Mouse (Mus musculus) left cerebral cortex, adult 11 months (tissue): ENCODE data around the gene Otop1.

Source experiments
- DNase-seq: peaks from one replicate; pipeline ENCODE4 v3.0.0; 2022; ENCODE audit warnings: low spot score

The Otop1 gene

DNA sequence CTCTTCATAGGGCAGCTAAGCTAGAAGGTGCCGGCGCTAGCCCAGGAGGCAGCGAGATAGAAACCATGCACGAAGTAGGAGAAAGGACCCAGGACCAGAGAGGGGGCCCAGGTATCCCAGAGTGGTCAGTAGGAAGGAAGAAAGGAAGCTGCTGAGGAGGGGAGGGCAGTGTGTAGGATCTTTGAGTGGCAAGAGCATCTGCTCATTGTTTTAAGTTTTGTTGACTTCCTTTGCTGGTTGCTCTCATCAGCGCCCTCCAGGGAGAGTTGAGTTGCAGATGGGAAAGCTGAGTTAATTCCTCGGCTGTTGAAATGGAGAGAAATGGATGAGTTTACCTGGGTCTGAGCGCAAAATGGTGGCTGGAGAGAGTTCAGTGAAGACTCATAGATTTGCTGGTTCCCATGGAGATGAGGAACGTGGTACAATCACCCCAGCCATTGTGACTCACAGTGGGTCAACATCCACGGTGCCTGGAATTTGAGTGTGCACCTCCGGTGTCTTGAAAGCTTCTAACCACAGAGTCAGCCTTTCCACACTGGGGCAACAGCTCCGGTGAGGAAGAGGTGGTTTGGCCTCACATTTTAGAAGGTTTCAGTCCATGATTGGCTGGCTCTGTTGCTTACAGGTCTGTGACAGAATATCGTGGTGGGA, 26.1 kb downstream of the Otop1 start:
- DNase-seq: no peak

DNA sequence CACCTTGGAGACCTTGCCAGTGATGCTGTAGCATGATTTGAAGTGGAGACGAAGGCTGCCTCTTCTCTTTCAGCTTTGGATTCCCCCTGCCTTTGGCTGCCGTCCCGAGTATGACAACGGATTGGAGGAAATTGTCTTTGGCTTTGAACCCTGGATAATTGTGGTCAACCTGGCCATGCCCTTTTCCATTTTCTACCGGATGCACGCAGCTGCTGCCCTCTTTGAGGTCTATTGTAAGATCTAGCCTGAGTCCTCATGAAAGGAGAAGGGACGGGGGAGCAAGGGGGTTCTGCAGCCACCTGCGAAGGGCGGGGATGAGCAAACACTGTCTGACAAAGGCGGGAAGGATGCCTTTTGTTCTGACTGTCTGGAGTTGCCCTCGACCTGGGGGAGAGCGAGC, 26.9 kb downstream of the Otop1 start:
- DNase-seq: no peak

DNA sequence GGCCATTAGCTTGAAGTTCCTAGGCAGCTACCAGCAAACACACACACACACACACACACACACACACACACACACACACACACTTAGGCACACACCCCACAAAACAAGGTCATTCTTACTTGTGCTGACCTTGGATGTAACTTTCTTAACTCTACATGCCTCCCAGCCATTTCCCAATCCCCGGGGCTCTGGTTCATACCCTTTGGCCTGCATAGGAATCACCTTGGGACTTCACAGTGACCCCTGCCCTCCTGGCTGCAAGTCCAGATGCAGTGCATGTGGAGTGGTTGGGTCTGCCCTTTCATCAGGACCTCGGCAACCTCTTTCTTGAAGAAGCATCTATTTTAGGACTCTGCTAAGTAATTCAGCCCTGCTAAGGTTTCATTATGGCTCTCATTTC, 29.5 kb downstream of the Otop1 start:
- no peak for DNase-seq

DNA sequence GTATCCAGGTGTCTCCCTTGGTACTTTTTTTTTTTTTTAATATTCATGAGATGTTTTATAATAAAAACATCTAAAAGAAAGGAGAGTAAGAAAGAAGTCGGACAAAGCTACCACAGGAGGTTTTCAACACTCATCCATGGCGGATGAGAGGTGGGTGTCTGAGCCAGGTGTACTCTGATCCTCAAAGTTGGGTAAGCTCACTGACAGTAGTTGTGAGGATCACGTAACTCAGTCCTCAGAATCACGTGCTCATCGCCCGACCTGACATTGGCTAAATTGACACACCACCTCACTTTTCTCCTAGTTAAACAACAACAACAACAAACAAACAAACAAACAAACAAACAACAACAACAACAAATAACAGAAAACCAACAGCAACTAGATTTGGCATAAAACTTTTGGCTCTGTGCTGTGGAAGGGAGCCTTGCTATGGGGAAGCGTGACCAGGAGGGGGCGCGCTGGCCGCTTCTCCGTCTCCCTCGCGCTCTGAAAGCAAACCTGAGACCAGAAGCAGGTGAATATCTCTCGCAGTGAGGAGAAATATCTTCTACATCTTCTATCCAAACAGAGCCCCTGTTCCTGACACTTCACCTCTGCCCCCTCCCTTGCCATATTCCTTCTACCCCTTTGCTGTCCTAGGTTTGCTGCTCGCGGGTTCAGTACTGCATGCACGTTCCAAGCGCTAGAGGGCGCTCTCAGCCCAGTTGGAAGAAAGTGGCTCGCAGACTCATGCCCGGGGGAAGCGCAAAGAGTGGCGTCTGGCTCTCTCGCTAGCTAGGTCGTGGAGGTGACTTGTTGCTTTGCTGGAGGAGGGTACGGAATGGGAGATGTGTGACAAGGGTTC, 31.7 kb downstream of the Otop1 start:
- peak; percentile 77 for DNase-seq

DNA sequence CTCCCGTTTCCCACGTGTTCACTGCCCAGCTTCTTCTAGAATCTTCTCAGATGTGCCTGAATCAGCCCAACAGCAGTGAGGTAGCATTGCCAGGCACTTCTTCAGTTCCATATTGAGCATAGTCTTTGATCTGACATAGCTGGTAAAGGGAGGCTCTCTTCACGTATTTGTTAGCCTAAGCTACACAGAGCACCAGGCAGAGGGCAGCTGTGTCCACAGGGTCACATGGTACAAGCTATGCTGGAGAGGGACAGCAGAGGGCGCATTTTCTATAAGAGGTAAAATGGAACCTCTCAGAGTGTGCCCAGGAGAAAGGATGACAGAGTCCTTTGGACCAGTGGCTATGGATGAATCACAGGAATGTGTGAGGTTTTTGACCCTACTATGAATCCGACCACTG, 33.1 kb downstream of the Otop1 start:
- peak; percentile 30 for DNase-seq

DNA sequence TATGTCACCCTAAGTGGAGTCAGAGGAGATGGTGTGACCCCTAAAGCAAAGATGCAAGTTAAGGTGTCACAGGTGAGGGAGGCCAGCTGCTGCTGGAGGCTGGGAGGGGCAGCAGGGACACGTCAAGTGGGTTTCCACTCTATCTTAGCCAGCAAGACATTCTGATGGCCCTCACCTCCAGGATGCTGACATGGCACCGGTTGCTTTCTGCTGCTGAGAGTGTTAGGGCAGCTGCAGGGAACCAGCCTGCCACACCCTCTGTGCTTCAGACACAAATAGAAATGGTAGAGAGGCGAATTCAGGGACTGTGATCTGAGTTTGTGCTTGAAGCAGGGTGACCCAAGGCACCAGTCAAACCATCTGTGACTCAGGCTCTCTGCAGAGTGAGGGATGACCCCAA, 34.0 kb downstream of the Otop1 start:
- no peak for DNase-seq

DNA sequence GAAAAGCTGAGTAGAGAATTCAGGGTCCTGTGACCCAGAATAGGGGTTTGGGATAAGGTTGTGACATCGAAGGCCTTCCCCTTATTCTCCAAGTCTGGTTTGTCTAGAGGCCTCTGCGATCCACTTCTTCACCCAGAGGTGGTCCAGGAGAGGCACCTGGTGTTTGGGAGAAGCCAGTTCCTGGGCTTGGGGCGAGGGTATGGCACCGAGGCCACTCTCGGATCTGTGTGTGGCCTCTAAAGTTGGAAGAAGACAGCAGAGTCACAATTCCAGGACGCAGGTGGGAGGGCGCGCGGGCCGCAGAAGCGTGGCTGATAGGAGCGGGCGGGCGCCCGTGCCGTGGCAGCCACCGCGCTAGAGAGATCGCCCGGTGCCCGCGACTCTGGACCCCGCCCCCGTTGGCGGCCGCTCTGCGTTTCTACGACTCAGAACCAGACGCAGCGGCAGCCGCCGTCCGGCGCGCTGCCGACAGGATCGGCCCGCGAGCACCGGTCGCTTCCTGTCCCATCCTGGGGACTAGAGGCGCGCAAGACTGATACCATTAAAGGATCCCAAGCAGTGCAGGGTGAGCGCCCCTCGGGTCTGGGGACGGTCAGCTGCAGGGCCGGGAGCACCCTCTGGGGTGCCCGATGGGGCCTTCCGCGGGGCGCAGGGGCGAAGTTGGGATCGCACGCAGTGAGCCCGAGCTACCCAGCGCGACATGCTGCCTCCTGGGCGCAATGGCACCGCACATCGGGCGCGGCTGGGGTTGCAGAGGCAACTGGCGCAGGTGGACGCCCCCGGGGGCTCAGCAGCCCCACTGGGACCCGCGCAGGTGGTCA, 43.4 kb downstream of the Otop1 start, which contains the start of gene Drd5:
Drd5 (plus strand) TSS at position 402 of the 821 bp plus-strand sequence.
- no peak for DNase-seq

DNA sequence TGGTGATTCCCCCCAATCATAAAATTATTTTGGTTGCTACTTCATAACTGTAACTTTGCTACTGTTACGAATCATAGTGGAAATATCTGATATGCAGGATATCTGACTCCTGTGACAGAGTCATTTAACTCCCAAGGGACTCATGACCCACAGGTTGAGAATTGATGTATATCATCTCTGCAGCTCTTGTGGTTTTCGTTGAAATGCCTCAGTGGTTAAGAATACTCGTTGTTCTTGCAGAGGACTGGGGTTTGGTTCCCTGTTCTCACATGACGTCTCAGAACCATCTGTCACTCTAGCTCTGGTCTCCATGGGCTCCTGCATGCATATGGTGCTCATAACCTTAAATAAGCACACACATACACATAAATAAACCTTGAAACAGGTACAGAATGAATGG, 57.6 kb downstream of the Otop1 start:
- DNase-seq: no peak

DNA sequence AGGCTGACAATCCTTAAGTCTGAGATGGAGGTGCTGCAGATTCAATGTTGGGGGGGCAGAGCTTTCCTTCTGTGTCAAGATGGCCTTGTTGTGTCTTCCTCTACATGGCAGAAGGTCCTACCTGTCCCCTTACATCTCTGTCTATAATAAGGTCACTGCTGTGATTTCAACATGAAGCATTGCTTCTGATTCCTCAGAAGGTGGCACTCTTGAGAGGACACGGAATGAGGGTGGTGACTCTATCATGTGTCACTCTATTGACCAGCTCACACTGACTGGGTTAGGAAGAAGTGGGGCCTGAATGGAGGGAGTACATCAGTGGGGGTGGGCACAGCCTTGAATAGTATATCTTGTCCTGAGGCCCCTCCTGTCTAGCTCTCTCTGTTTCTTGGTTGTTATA, 58.8 kb downstream of the Otop1 start:
- DNase-seq: no peak

DNA sequence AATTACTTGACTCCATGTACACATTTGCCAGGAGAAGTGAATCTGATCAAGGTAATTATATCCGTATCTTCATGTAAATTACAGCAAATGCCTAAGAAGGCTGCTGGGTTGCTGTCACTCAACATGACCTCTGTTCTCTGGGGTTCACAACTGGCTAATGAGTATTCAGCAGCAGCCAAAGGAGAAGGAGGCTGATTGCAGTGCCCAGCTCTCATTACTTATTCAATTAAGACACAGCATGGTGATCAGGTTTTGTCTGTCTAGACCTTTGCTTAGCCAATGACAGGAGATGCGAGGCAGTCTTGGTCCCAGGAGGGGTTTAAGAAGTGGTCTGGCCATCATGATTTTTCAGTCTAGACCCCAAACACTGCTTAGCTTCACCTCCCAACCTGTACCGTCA, 67.3 kb downstream of the Otop1 start:
- no peak for DNase-seq

DNA sequence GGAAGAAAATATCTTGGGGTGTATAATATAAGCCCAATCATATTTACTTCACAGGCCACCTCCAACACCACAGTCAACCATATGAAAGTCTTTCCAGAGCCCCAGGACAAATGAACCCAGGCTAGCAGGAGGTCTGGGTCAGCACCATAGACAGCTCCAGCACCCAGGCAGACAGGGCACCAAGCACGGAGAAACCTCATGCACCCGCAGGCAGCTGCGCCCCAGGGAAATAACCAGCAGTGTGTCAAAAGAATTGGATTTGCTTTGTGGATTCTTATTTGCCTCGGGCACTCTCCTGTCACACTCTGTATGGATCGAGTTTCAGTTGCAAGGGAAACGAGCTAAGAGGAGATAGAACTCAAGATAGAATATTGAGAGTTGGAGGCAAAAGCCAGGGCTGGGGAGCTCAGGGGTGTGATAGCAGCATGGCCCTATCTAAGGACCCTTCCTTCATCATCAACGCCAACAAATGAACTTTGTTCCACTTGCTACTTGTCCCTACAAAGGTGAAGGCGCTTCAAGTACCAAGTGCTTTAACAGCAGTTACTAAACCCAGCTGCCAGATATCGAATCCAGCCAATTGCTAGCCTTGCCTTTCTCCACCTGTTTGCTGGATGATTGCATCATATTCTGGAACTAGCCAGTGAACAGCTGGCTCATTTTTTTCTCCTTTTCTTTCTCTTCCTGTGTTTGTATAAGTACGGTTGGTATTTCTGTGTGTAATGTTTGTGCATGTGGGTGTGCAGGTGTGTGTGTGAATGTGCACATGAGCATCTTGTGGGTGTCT, 71.1 kb downstream of the Otop1 start:
- DNase-seq: no peak

DNA sequence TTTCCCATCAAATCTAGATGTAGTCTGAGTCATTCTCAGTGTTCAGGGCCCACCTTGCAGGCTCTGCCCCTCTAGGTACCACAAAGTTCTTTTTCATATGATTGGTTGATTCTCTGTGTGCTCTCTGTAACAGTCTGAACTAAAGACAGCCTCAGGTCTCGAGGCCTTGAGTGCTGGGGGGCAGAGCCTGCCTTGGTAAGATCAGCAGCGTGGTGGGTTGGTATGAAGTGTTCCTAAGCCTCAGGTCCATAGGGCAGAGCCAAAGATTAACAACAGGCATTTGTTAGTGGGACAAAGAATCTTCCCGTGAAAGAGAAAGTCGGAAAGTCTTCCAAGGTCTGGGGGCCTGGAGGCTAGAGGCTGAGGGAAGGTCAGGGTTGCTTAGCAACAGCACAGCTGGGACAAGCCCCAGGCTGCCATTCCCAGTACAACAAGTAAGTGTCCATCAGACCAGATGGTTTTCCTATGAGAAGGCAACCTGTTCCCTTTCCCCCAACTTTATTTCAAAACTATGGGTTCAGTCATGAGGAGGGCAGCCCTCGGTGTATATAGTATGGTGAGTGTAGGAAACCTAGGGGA, 74.7 kb downstream of the Otop1 start:
- no peak for DNase-seq
